Mouse (Mus musculus) megakaryocyte, embryonic 14.5 days (primary cell): Measurements from ENCODE around the gene Nosip. TPM values are rescaled to one million over a fixed set of nuclear protein-coding genes. Genes with fewer than 3 reads are reported as not detected.
A peak's percentile ranks its signal among the peaks of the same experiment; 100 is the strongest.

Experiments used
- H3K27me3 ChIP-seq: replicated peaks from 2 replicates; pipeline ENCODE3; 2012; ENCODE audit warnings: inconsistent platforms
- H3K36me3 ChIP-seq: replicated peaks from 2 replicates; pipeline ENCODE3; 2012; ENCODE audit warnings: low read length, inconsistent platforms, mixed read lengths
- H3K4me1 ChIP-seq: 2 replicates; pipeline ENCODE4 v1.6.1; 2012; ENCODE audit warnings: inconsistent platforms
- H3K4me3 ChIP-seq: replicated peaks from 2 replicates; pipeline ENCODE3; 2012; ENCODE audit warnings: moderate library complexity, mild to moderate bottlenecking, inconsistent platforms
- H3K9me3 ChIP-seq: 2 replicates; pipeline ENCODE4 v1.6.1; 2012; ENCODE audit warnings: inconsistent platforms
- FLI1 ChIP-seq: IDR thresholded peaks from 2 replicates; pipeline ENCODE4 v1.6.1; 2012; ENCODE audit warnings: low read length, inconsistent platforms, mixed read lengths
- GATA1 ChIP-seq: IDR thresholded peaks from 3 replicates; pipeline ENCODE4 v1.6.1; 2012; ENCODE audit warnings: mixed read lengths, low read length, inconsistent platforms, borderline replicate concordance
- polyA plus RNA-seq: library from polyadenylated mRNA; stranded (reverse); fragments of >175 nt; gene quantifications from 2 replicates; pipeline ENCODE4 v1.2.3, GENCODE M21; 2012; ENCODE audit warnings: low replicate concordance; ENCODE audit not compliant: insufficient read depth

The Nosip gene
- 150 and 186 TPM in 2 replicates for polyA plus RNA-seq

DNA sequence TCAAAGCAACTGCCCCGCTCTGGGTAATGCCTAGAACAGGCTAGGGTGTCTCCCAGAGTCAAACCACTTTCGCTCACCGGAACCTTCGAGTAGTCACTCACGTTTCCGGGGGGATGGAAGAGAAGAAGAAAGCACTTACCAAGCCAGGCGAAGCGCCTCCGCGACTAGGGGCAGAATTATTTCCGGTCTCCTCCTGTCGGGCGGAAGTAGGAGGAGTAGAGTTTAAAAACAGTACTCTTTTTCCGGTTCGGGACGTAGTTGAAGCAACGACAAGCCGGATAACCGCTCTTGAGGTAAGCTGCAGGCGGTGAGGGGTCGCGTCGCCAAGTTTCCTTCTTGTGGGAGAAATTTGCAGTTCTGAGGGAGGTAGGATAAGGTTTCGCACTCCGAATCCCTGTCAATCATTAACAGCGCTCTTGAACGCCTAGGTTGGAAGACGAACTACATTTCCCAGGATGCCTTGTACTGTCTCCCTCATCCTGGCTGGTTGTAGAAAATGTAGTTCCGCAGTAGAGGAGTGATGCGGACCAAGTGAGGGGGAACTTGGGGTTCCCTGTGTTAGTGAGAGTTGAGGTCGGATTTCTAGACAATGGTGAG, at the start of gene Nosip, which contains the start of gene Prrg2:
Gene Nosip, plus strand, starts transcription at position 191 of the 597 bp plus-strand sequence.
Gene Prrg2, minus strand, starts transcription at position 439 of the 597 bp plus-strand sequence.
- Histone ChIP-seq H3K36me3 (peaks cover 46% of the 10 kb centered on the region), H3K4me3 (peak within 1 kb of the TSS; percentile 97), H3K27me3 (no peaks in the 10 kb centered on the region), H3K4me1 (peaks cover 61% of the 10 kb centered on the region), H3K9me3 (no peaks in the 10 kb centered on the region)
- TF ChIP-seq FLI1 (peak; percentile 83), GATA1 (no peak)

DNA sequence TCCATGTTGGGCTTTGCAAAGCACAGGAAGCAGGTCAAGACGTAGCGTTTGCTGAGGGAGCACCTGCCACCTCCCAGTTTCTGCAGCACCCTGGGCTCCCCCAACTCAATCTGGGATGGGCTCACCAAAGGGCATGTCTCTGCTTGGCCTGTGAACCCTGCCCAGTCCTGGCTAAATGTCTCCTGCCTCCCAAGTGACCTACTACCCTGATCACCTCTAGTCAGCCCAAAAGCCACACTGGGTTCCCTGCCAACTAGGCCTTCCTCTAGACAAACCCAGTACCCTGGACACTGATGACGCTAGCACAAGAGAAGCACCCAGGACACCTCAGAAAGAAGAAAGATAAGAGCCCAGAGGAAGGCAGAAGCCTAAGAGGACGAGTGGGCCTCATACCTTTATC, 49.4 kb upstream of the Nosip start:
- peaks cover 47% of the 10 kb centered on the region for H3K4me1 ChIP-seq
- H3K4me3 ChIP-seq = no peak overlapping the region
- H3K27me3 ChIP-seq = no peaks in the 10 kb centered on the region
- no peak for TF ChIP-seq GATA1
- H3K9me3 ChIP-seq = no peaks in the 10 kb centered on the region
- H3K36me3 ChIP-seq = peaks cover 65% of the 10 kb centered on the region

DNA sequence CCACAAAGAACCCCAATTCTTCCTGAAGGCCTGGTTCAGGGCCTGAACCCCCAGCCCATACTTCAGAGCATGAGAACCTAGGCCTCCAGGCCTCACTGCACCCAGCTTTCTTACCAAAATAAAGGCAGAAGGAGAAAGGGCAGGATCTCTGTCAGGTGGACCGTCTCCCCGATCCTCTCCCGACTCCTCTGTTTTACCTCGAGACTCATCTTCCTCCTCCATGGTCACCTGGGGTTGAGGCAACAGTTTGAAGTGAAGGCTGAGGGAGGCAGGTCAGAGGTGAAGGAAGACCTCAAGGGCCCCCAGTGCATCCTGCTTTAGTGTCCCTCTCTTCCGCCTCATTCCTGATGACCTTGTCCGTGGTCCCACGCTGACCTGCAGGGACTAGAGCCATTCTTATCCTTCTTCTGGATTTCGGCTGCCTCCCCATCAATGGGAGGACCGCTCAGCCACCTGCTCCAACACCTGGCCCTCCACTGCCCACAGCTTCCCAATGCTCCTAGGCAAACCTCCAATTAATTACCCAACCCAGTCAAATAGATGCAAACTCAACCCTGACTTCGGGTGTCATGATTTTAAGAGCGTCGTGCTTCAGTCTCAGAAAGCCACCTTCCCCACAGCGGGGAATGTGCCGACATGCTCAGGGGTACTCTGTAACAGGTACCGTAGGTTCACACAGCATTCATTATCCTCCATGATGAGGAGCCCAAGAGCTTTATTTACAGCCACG, 48.7 kb upstream of the Nosip start:
- Histone ChIP-seq H3K36me3 (peaks cover 58% of the 10 kb centered on the region), H3K4me1 (peaks cover 51% of the 10 kb centered on the region), H3K4me3 (no peak overlapping the region), H3K9me3 (no peaks in the 10 kb centered on the region), H3K27me3 (no peaks in the 10 kb centered on the region)
- no peak for TF ChIP-seq GATA1

DNA sequence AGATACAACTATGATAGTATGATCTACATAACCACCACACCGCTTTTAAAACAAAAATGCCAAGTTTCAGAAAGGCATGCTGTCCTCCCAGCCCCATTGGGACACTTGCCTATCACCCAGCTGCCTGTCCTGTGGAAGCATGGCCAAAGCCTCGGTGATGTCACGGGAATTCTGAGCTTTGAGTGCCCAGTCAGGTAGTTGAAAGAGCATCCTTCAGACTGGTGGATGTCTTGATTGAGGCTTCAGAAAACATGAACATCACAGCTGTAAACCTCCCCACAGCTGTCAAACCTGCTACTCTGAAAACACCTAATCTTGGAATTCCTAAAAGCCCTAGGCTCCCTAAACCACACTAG, 48.2 kb upstream of the Nosip start:
- Histone ChIP-seq H3K4me3 (no peak overlapping the region), H3K36me3 (peaks cover 53% of the 10 kb centered on the region), H3K27me3 (no peaks in the 10 kb centered on the region), H3K4me1 (peaks cover 56% of the 10 kb centered on the region), H3K9me3 (no peaks in the 10 kb centered on the region)
- TF ChIP-seq FLI1 (no peak), GATA1 (no peak)

DNA sequence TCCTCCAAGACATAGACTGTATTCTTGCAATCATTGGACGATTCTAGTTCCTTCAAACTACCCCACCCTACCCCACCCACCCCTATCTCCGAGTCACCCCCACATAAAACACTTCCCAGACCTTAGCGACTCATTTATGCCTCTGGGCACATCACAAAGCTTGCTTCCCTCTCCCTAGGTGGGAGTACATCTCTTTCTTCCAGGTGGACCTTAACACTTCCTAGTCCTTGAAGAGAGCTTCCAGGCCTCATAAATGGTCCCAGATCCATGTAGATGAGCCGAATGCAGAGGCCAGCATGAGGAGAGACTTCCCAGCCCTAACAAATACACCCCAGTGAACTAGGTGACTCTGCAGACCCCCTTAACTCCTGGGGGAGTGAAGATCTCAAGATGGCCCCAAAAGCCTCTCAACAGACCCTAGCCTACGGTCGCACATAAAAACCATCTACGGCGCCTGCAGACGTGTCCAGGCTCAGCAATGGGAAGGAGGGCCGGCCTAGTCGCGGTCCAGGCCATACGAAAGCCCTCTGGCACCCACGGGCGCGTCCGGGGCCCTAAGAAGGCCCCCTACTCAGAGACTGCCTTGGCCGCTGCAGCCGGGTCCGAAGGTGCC, 46.8 kb upstream of the Nosip start:
- Histone ChIP-seq H3K36me3 (peaks cover 48% of the 10 kb centered on the region), H3K27me3 (no peaks in the 10 kb centered on the region), H3K4me1 (peaks cover 69% of the 10 kb centered on the region), H3K4me3 (peak overlapping the region; percentile 97), H3K9me3 (no peaks in the 10 kb centered on the region)
- TF ChIP-seq FLI1 (no peak), GATA1 (no peak)

DNA sequence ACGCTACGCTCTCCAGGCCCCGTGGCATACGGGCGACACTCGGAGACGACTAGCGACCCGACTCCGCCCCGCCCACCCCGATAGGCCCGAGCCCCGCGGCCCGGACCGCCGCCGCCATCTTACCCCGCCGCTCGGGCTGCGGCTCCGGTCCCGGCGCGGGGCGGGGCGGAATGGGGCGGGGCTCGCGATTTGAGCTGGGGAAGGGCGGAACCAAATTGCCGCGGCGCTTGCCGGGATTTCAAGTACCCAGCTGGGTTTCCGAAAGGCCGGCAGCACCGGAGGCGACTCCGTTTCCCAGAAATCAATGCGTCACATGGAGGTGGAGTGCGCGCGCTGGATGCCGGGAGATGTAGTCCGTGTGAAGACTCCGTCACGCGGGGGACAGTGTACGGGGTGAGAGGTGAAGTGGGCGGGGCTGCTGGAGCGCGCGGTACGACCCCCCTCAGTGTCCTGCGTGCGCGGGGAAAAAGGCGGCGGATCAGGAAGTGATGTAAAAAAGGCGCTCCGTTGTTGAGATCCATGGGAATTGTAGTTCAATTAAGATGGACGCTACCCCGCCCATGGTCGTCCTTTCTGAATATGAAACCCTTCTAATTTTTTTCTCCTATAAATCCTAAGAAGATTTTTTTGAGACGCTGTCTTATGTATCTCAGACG, 46.1 kb upstream of the Nosip start, which contains the start of gene Scaf1:
Gene Scaf1, minus strand, starts transcription at position 407 of the 656 bp plus-strand sequence.
- Histone ChIP-seq H3K4me1 (peaks cover 69% of the 10 kb centered on the region), H3K9me3 (no peaks in the 10 kb centered on the region)
- TF ChIP-seq GATA1 (no peak), FLI1 (no peak)

DNA sequence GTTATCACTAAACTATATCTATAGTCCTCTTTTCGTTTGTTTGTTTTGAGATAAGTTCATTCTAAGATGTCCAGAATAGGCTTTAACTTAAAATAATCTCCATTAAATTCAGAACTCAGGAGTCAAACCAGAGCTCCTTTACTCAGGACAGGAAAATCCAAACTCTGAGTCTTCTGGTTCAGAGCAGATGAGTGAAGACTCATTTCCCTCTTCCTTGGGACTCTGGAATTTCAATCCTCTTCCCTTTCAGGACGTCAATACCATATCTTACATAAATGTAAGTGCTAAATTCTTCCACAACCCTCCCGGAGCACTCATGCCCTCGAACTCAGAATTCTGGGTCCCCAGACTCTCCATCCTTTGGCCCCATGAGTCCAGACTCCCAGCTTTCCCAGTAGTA, 45.5 kb upstream of the Nosip start:
- no peaks in the 10 kb centered on the region for H3K27me3 ChIP-seq
- peaks cover 63% of the 10 kb centered on the region for H3K4me1 ChIP-seq
- H3K9me3 ChIP-seq = no peaks in the 10 kb centered on the region
- TF ChIP-seq FLI1 (no peak), GATA1 (no peak)
- peak overlapping the region; percentile 97 for H3K4me3 ChIP-seq
- H3K36me3 ChIP-seq = peaks cover 49% of the 10 kb centered on the region

More for the DNA sequence above, 46.1 kb upstream of the Nosip start, which contains the start of gene Scaf1:
- peaks cover 49% of the 10 kb centered on the region for H3K36me3 ChIP-seq
- no peaks in the 10 kb centered on the region for H3K27me3 ChIP-seq
- peak within 1 kb of the TSS; percentile 97 for H3K4me3 ChIP-seq

DNA sequence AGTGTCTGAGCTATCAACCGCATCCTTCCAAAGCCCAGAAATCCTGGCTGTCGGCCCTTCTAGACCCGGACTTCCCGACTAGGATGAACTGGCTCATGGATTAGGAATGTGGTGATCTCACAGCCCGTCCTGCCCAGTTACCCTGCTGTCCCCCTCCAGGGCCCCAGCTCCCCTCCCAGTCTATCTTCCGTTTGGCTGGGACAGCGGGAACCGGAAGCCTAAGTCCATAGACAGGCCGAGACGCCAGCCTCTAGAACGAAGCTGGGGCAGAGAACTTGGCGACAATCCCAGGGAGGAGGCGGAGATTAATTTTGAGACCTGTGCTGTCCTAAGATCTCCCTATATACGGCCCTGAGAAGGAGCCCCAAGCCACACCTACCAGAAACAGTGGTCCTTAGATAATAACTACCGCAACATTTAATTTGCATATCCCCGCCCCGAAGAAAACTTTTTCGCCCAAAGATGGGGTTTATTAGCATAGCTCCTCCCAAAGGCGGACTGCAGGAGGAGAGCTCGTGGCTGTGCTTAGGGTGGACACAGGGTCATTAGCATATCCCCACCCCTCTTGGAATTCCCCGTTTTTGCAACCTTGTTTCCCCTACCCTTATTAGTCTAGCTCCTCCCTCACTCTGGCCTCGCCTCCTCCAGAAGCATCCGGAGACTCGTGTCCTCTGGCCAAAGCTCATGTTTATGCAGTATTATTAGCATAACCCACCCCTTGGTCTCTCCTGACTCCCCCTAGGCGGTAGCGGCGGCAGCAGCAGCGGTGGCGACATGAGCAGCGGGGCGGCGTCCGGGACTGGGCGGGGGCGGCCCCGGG, 44.8 kb upstream of the Nosip start, which contains the start of gene Rras:
Gene Rras, plus strand, starts transcription at position 720 of the 820 bp plus-strand sequence.
- no peak for TF ChIP-seq FLI1
- TF ChIP-seq GATA1 = peak; percentile 42; the same call in 1 of the 3 replicates
- Histone ChIP-seq H3K4me3 (peak within 1 kb of the TSS; percentile 97), H3K36me3 (peaks cover 44% of the 10 kb centered on the region), H3K4me1 (peaks cover 56% of the 10 kb centered on the region), H3K27me3 (no peaks in the 10 kb centered on the region), H3K9me3 (no peaks in the 10 kb centered on the region)
